Mouse (Mus musculus) bone marrow macrophage, adult 2 months (primary cell): ENCODE data around the gene Rnf180. TPM values are rescaled to one million over a fixed set of nuclear protein-coding genes. Genes with fewer than 3 reads are reported as not detected.
"Not testable (repeated sequence)": the region's sequence is repeated elsewhere in the genome, so short reads cannot be mapped to it uniquely, and the experiment has no call there.

Experiments
- H3K27ac ChIP-seq: 2 replicates; pipeline ENCODE4 v1.5.1; 2012; ENCODE audit warnings: low read depth, low read length; ENCODE audit not compliant: insufficient read depth
- H3K4me1 ChIP-seq: 2 replicates; pipeline ENCODE4 v1.6.1; 2012; ENCODE audit warnings: low read length; ENCODE audit not compliant: control insufficient read depth, insufficient read depth
- H3K4me3 ChIP-seq: 2 replicates; pipeline ENCODE4 v1.5.1; 2012; ENCODE audit warnings: mild to moderate bottlenecking, low read length, moderate library complexity; ENCODE audit not compliant: insufficient read depth
- CTCF ChIP-seq: IDR thresholded peaks from 2 replicates; pipeline ENCODE4 v1.5.1; 2012; ENCODE audit warnings: low read depth, mild to moderate bottlenecking, low read length, moderate library complexity
- POLR2A ChIP-seq: IDR thresholded peaks from 2 replicates; pipeline ENCODE4 v1.6.1; 2012; ENCODE audit warnings: mild to moderate bottlenecking, low read depth, low read length, borderline replicate concordance
- polyA plus RNA-seq: library from polyadenylated mRNA; stranded (reverse); fragments of >200 nt; gene quantifications from 2 replicates; pipeline ENCODE4 v1.2.4, GENCODE M21; 2012; ENCODE audit not compliant: missing spikeins, insufficient read depth, insufficient read length

The Rnf180 gene
- 29.3 and 33.3 TPM in 2 replicates for polyA plus RNA-seq

DNA sequence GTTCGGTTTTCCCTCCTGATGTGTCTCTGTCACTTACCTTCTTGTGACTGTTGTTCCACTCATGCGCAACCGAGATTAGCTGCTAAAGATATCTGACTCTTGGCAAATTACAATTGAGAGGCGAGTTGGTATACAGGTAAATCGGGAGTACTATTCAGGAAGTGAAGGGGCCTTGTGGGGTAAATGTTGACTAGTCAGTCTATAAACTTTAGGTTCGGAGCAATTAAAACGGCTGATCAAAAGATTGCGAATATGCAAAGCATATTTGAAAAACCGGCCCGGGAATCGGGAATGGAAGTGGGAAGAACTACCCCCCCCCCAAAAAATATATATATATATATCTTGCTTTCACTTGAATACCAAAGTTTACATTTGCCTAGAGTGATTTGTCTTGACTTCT, at the start of gene Rnf180:
Gene Rnf180 (minus strand): TSS at position 101 of the 400 bp plus-strand sequence.
- TF ChIP-seq CTCF (no peak), POLR2A (no peak)
- peaks cover 31% of the 10 kb centered on the region for H3K4me1 ChIP-seq
- H3K4me3 ChIP-seq = peak within 1 kb of the TSS; percentile 88
- H3K27ac ChIP-seq = peak within 1 kb of the TSS; percentile 54; the same call in 1 of the 2 replicates

DNA sequence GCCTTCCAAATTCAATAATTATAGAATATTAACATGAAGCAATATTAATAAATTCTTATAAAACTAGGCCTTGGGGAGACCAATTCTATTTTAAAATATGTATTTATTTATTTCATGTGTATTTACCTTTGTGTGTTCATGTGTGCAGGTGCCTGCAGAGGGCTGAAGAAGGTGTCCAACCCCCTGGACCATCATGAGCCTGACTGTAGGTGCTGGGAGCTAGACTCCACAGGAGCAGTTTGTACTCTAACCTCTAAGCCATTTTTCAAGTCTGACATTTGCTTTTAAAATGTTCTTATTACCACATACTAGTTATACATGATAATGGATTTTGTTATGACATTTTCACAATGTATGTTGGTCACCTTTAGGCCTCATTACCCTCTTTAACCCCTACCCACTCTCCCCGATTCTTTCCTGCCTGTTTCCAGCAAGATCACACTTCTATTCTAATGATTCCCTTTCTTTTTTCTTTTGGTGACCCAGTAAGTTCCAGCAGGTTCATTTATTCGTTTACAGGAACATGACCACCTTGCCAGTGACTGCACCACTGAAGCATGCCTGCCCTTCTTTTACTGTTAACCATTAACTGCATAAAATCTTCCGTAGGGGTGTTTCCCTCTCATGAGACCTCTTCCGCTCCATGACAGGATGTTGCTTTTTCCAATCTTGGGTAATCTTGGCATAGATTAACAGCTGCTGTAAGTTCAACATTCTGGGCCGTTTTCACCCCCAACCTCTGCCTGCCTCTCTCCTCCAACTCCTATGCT, 36.8 kb upstream of the Rnf180 start:
- H3K4me1 ChIP-seq = peaks cover 5% of the 10 kb centered on the region

DNA sequence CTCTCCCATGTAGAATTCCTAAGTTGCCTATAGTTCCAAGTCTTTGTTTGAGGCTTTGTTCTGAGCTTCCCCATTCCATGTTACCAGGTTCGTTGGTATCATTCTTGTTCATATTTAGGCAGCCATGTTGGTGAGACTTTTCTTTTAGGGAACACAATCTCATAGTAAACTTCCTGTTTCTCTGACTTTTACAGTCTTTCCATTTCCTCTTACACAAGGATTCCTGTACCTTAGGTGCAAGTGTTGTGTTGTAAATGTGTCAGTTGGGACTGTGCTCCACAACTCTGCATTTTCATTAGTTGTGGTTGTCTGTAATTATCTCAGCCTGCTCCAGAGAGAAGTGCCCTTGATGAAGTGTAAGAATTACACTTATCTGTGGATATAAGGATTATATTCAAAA, 32.3 kb upstream of the Rnf180 start:
- no peak overlapping the region for H3K27ac ChIP-seq
- no peak for TF ChIP-seq CTCF
- H3K4me1 ChIP-seq = peaks cover 5% of the 10 kb centered on the region

More for the DNA sequence above, 36.8 kb upstream of the Rnf180 start:
- H3K4me3 ChIP-seq = no peak overlapping the region
- H3K27ac ChIP-seq = no peak overlapping the region
- TF ChIP-seq CTCF = no peak
- TF ChIP-seq POLR2A = no peak

DNA sequence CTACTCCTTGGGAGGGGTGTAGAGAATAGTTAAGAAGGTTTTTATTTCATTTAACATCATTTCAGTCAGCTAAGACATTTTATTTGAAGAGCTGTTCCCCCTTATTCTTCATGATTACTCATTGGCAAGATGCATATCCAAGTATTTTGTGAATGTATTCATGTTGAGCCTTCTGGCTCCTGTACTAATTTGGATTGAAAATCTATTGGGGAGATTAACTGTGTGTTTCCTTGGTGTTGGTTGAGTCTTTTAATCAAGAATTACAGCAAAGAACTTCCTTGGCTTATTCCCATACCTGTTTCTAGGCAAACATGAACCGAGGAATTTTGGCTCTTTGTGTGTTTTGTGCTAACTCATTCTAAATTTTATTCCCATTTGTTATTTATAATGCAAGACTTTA, 22.3 kb upstream of the Rnf180 start:
- Histone ChIP-seq H3K4me3 (no peak overlapping the region), H3K4me1 (peaks cover 9% of the 10 kb centered on the region), H3K27ac (no peak overlapping the region)
- TF ChIP-seq CTCF = no peak
- no peak for TF ChIP-seq POLR2A

More for the DNA sequence above, 32.3 kb upstream of the Rnf180 start:
- H3K4me3 ChIP-seq = no peak overlapping the region

DNA sequence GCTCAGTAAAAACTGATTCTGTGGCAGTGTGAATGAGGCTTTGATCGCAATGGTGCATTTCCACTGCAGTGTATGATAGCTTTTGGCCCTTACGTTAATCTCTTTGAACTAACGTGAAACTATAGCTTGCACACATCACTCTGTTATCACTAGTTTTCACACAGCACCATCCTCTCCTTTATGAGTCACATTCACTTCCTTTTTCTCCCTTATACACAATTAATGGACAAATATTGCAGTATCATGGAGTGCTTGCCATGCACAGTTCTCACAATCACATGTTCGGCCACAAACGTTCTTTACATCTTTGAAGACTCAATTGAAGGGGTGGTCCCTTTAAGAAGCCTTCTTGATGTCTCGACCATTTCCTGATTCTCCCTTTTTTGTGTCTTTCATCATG, 21.4 kb upstream of the Rnf180 start:
- Histone ChIP-seq H3K4me3 (no peak overlapping the region), H3K27ac (no peak overlapping the region), H3K4me1 (peaks cover 13% of the 10 kb centered on the region)
- TF ChIP-seq POLR2A (no peak), CTCF (no peak)

DNA sequence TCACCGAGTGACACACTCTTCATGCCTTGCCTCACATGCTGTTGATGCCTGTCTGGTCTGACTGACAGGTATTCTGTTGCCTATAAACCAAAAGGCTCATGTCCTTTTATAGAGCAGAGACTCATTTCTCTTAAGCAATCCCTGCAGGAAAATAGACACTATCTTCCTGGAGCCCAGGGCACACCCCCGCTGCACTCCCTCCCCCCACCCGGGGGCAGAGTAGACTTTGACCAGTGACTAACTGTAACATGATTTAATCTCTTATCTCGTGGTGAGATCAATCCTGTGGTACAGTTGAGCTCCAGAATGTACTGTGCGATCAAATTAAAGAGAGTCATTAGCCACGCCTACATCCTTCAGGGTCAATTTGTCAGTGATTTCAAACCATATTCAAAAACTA, 18.1 kb upstream of the Rnf180 start:
- H3K27ac ChIP-seq = no peak overlapping the region
- H3K4me1 ChIP-seq = peaks cover 21% of the 10 kb centered on the region
- TF ChIP-seq CTCF (no peak), POLR2A (no peak)
- H3K4me3 ChIP-seq = no peak overlapping the region

DNA sequence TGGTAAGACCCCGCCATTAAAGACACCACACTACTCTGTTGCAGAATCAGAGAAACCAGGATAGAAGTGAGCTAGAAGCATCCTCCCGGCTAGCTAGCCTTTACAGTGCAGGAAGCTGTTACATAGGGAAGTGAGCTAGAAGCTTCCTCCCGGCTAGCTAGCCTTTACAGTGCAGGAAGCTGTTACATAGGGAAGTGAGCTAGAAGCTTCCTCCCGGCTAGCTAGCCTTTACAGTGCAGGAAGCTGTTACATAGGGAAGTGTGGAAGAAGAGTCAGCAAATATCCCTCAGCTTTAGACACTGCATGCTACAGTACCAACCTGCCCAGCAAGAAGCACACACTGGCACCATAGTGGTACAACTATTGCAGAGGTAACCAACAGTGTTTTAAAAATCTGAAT, 15.9 kb upstream of the Rnf180 start:
- H3K27ac ChIP-seq = peak overlapping the region; percentile 84
- not testable (repeated sequence) for H3K4me3 ChIP-seq
- H3K4me1 ChIP-seq = peaks cover 20% of the 10 kb centered on the region

DNA sequence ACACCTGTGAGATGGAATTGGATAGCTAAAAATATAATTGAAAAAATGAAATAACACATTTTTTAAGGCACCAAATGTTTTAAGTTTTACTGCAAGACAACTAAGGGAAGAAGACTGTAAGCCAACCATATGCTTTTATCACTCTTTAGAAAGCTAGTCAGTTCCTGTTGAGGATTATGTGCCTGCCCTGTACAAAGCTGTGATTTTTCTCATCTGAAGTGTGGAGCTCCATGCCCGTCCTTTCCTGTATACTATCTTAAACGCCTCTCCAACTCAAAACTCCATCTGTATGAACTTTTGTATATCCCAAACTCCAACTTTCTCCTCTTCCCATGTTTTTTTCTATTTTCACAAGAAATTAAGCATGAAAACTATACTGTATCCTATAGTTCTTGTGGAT, 10.9 kb upstream of the Rnf180 start:
- H3K27ac ChIP-seq = 0 out of 2 replicates have a peak overlapping the region, but pooled peaks have one; percentile 8
- TF ChIP-seq POLR2A = no peak
- TF ChIP-seq CTCF = no peak
- peaks cover 31% of the 10 kb centered on the region for H3K4me1 ChIP-seq
- no peak overlapping the region for H3K4me3 ChIP-seq

DNA sequence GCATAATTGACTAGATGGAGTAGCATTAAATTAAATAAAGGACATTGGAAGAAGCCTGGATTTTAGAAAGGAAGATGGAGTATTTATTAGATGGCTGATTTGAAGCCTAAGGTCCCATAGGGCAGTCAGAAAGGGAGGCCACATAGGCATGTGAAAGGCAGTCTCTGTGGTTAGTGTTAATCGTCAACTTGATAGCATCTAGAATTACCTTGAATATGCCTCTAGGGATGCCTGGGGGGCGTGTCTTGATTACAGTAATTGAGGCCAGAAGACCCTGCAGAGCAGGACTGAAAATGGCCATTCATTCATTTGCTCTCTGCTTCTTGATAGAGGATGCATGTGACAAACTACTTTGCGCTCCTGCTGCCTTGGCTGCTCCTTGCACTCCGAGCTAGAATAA, 9.4 kb upstream of the Rnf180 start:
- no peak overlapping the region for H3K27ac ChIP-seq
- H3K4me1 ChIP-seq = peaks cover 31% of the 10 kb centered on the region
- H3K4me3 ChIP-seq = no peak overlapping the region
- no peak for TF ChIP-seq POLR2A
- no peak for TF ChIP-seq CTCF

DNA sequence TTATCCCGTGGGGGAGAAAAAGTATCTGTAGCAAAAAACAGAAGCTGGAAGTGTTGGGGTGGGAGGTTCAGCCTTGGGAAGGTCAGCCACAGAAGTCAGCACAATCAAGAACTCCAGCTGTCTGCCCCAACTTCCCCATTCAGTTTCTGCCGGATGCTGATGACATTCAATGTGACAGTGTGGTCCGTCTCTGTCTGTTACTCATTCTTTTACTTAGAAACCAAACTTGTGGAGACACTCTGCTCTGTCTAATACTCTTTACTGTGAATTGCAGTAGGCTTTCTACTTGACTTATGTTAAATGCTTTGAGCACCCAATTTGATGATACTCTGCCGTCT, 5.4 kb upstream of the Rnf180 start:
- Histone ChIP-seq H3K4me3 (peak overlapping the region; percentile 22; the same call in 1 of the 2 replicates), H3K27ac (peak overlapping the region; percentile 100), H3K4me1 (peaks cover 22% of the 10 kb centered on the region)
- no peak for TF ChIP-seq CTCF
- TF ChIP-seq POLR2A = no peak
